8 mouse cellular contexts compared by ENCODE assay signal in genomic region chr17:71616319-71617032, GRCm38 (mm10). TPM values are rescaled to one million over a fixed set of nuclear protein-coding genes. Genes with fewer than 3 reads are reported as not detected.
A peak's percentile ranks its signal among the peaks of the same experiment; 100 is the strongest.
DNase-seq lines count a peak whose midpoint lies in the region; ATAC-seq and TF ChIP-seq lines count a peak whose summit lies in the region.

No protein-coding gene starts in this region.

- peak overlapping the region; percentile 79 for H3K27ac ChIP-seq in left cerebral cortex, adult 2 months
- peak overlapping the region; percentile 89 for H3K27ac ChIP-seq in ES-E14 (ENCODE audit: insufficient read depth, low read depth, low read length, poor library complexity, severe bottlenecking)
- H3K27ac ChIP-seq in heart, embryonic 14.5 days (replicated peaks in 1 of 2; ENCODE audit: control insufficient read depth in 1 of 2, insufficient read depth in 1 of 2, low read depth in 2 of 2, low read length in 2 of 2) = peak overlapping the region; percentile 38 to 75; a peak in 3 of 4 replicates
- H3K27ac ChIP-seq in midbrain, embryonic 13.5 days = peak overlapping the region; percentile 51

- H3K9ac ChIP-seq in ES-E14 (ENCODE audit: insufficient read depth, low read depth, low read length, poor library complexity, severe bottlenecking) = peak overlapping the region; percentile 99
- peak overlapping the region; percentile 93 for H3K9ac ChIP-seq in heart, embryonic 14.5 days (ENCODE audit: low read length)
- peak overlapping the region; percentile 95 for H3K9ac ChIP-seq in midbrain, embryonic 13.5 days (replicated peaks)

- no peaks in the 10 kb centered on the region for H3K27me3 ChIP-seq in heart, embryonic 14.5 days (ENCODE audit: control insufficient read depth, insufficient read depth, low read length)
- H3K27me3 ChIP-seq in midbrain, embryonic 13.5 days = no peaks in the 10 kb centered on the region

- under 1% methylated on average over 55 of the region's 73 CpGs for WGBS in heart, embryonic 14.5 days
- under 1% methylated on average over 53 of the region's 73 CpGs for WGBS in midbrain, embryonic 13.5 days

- peak overlapping the region; percentile 81 for H3K4me2 ChIP-seq in heart, embryonic 14.5 days (ENCODE audit: low read length)
- peak overlapping the region; percentile 90 for H3K4me2 ChIP-seq in midbrain, embryonic 13.5 days (replicated peaks)

- peak overlapping the region; percentile 91 for H3K4me3 ChIP-seq in left cerebral cortex, adult 2 months
- peak overlapping the region; percentile 95 to 98 for H3K4me3 ChIP-seq in ES-E14 (ENCODE audit: insufficient read depth in 1 of 2, low read depth in 1 of 2, low read length in 2 of 2, poor library complexity in 1 of 2, severe bottlenecking in 1 of 2)
- peak overlapping the region; percentile 88 to 100 for H3K4me3 ChIP-seq in heart, embryonic 14.5 days (ENCODE audit: control insufficient read depth in 1 of 2, insufficient read depth in 1 of 2, low read depth in 1 of 2, low read length in 2 of 2)
- H3K4me3 ChIP-seq in midbrain, embryonic 13.5 days (replicated peaks) = peak overlapping the region; percentile 98

- in situ Hi-C loops in ES-E14 (cut with MboI; ENCODE audit: low sequenced_read_pairs in 2 of 2, unreplicated experiment in 2 of 2) = no loop called here

- peak; percentile 49 for ATAC-seq in heart, embryonic 14.5 days (ENCODE audit: insufficient number of reproducible peaks, insufficient read depth, low FRiP score, low read depth)
- ATAC-seq in midbrain, embryonic 13.5 days = peak; percentile 92

- H3K36me3 ChIP-seq in ES-E14 (ENCODE audit: control insufficient read depth, insufficient read depth, low read length, poor library complexity, severe bottlenecking) = peaks cover 5% of the 10 kb centered on the region
- H3K36me3 ChIP-seq in heart, embryonic 14.5 days (ENCODE audit: control insufficient read depth, insufficient read depth, low read length) = peaks cover 15% of the 10 kb centered on the region
- H3K36me3 ChIP-seq in midbrain, embryonic 13.5 days = peaks cover 7% of the 10 kb centered on the region; the same call in 1 of the 2 replicates

- peak; percentile 12 to 15 for DNase-seq in left cerebral cortex, adult 2 months (ENCODE audit: extremely low spot score in 1 of 2, low spot score in 2 of 2)
- no peak for DNase-seq in left cerebral cortex, postnatal 25 days (ENCODE audit: low spot score in 2 of 2)
- DNase-seq in ES-E14 (ENCODE audit: low read depth, low spot score) = no peak
- DNase-seq in embryo, embryonic 9.5 days (ENCODE audit: extremely low spot score) = peak; percentile 29
- DNase-seq in kidney, postnatal 14 days = peak; percentile 16
- peak; percentile 47 for DNase-seq in thymus, postnatal 0 days (ENCODE audit: low spot score)

- intact Hi-C loops in left cerebral cortex, adult 2 months (cut with DNase I) = loop anchor here (1.0 to 5.0 kb wide), 3 partner anchors 17 to 139 kb away; partner anchors contain the start of genes Smchd1 and Spdya
- intact Hi-C loops in left cerebral cortex, postnatal 25 days (cut with DNase I) = loop anchor here (1.0 to 2.0 kb wide), 2 partner anchors 18 to 1220 kb away; partner anchors contain the start of gene Ypel5

- no peak for TF ChIP-seq CTCF in left cerebral cortex, adult 2 months (IDR thresholded peaks at IDR 0.05)

- no peaks in the 10 kb centered on the region for H3K9me3 ChIP-seq in ES-E14 (ENCODE audit: control insufficient read depth, insufficient read depth, low read depth, low read length)
- no peaks in the 10 kb centered on the region for H3K9me3 ChIP-seq in heart, embryonic 14.5 days (ENCODE audit: control insufficient read depth, low read length)
- no peaks in the 10 kb centered on the region for H3K9me3 ChIP-seq in midbrain, embryonic 13.5 days

- H3K4me1 ChIP-seq in ES-E14 (ENCODE audit: control insufficient read depth in 2 of 2, insufficient read depth in 2 of 2, low read length in 2 of 2, poor library complexity in 1 of 2) = peaks cover 2 to 4% of the 10 kb centered on the region in 2 experiments; a peak in 2 of 4 replicates
- peaks cover 4 to 17% of the 10 kb centered on the region in 2 experiments; a peak in 3 of 4 replicates for H3K4me1 ChIP-seq in heart, embryonic 14.5 days (ENCODE audit: control insufficient read depth in 2 of 2, insufficient read depth in 2 of 2, low read length in 2 of 2)
- H3K4me1 ChIP-seq in midbrain, embryonic 13.5 days (replicated peaks) = peaks cover 26% of the 10 kb centered on the region

TF ChIP-seq in ES-E14, 5 proteins besides CTCF, POLR2A, EP300 and RAD21:
- TF ChIP-seq HCFC1 (IDR thresholded peaks at IDR 0.05; ENCODE audit: borderline replicate concordance, insufficient read depth, low read length) = no peak

RNA-seq across cellular contexts. Expression of gene Wdr43, which starts 0.8 kb away (rescaled TPM):
- 10 to 100 TPM; 26.8 to 27.8 TPM for total RNA-seq in left cerebral cortex, adult 2 months (2021)
- 10 to 100 TPM; 23.5 to 28.8 TPM for total RNA-seq in left cerebral cortex, postnatal 25 days (2021)
- total RNA-seq in ES-E14 (2012; rRNA removed) = 264 and 289 TPM in 2 replicates
- 39.7 and 40.0 TPM in 2 replicates for polyA plus RNA-seq in heart, embryonic 14.5 days (2014; fragmentation: Nextera tagmentation; extraction: Ambion mirVana)
- polyA plus RNA-seq in midbrain, embryonic 13.5 days (2015; fragmentation: Nextera tagmentation; extraction: Ambion mirVana) = 49.5 and 57.0 TPM in 2 replicates
- 75.4 and 75.6 TPM in 2 replicates for polyA plus RNA-seq in thymus, postnatal 0 days (2015; fragmentation: Nextera tagmentation; extraction: Ambion mirVana)

RNA-seq across cellular contexts. Expression of gene Togaram2, which starts 56.6 kb away (rescaled TPM):
- 1 to 10 TPM; 3.3 to 3.8 TPM for total RNA-seq in left cerebral cortex, adult 2 months (2021)
- total RNA-seq in left cerebral cortex, postnatal 25 days (2021) = 1 to 10 TPM; 2.4 to 3.4 TPM
- 0.05 and 0.09 TPM in 2 replicates for total RNA-seq in ES-E14 (2012; rRNA removed)
- polyA plus RNA-seq in heart, embryonic 14.5 days (2014; fragmentation: Nextera tagmentation; extraction: Ambion mirVana) = 2.5 and 2.8 TPM in 2 replicates
- polyA plus RNA-seq in midbrain, embryonic 13.5 days (2015; fragmentation: Nextera tagmentation; extraction: Ambion mirVana) = 0.27 and 0.49 TPM in 2 replicates
- 0.53 and 0.62 TPM in 2 replicates for polyA plus RNA-seq in thymus, postnatal 0 days (2015; fragmentation: Nextera tagmentation; extraction: Ambion mirVana)

Comparison
In these comparisons a context has a peak if more than half of its experiments do, and no peak if none do; other contexts are left out.
1. DNase-seq: peak in left cerebral cortex, adult 2 months (2 of 2), embryo, embryonic 9.5 days (single experiment), kidney, postnatal 14 days (single experiment) and thymus, postnatal 0 days (single experiment); none in left cerebral cortex, postnatal 25 days (0 of 2) and ES-E14 (single experiment).
2. Peak in every context shown above with its lines, with median percentiles within 50 percentile points of each other: H3K27ac ChIP-seq, H3K4me3 ChIP-seq and H3K9ac ChIP-seq.